Mouse (Mus musculus) monocyte, adult 2 months (primary cell): Measurements from ENCODE around the gene Phlpp1.

ENCODE experiments used
- DNase-seq, 2 experiments: peaks; one replicate each; pipeline ENCODE4 v3.0.0; 2022; ENCODE audit warnings: low spot score in 2 of 2, low read depth in 1 of 2

Phlpp1 gene

GRCm38 (mm10) chr1:106163401-106163800, 8.2 kb upstream of the Phlpp1 start:
- DNase-seq: no peak

DNA sequence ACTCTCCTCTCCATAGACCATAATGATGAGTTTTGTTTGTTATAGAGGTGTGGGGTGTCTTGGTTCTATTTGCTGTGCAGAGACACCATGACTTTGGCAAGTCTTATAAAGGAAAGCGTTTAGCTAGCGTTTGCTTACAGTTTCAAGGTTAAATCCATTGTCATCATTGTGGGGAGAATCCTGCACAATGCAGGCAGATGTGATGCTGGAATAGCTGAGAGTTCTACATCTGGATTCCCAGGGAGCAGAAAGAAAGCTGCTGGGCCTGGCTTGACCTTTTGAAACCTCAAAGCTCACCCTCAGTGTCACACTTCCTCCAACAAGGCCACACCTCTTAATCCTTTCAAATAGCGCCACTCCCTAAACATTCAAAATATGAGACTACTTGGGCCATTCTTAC, 7.4 kb upstream of the Phlpp1 start:
- DNase-seq: no peak

- DNase-seq: no peak
Observed at GRCm38 (mm10) chr1:106168001-106168400, 3.6 kb upstream of the Phlpp1 start.

DNA sequence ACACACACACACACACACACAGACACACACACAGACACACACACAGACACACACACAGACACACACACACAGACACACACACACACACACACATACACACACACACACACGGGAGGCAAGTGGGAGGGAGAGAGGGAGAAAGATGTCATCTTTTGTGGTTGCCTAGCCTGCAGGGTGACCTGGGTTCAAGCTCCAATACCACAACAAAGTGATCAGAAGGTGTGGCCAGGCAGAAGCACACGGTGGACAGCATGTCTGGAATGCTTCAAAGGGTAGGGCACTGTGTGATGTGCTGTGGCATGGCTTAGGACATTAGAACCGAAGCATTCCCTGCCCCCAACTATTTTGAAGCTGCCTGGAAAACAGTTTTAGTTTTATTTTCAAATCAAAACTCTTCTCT, 2.8 kb upstream of the Phlpp1 start:
- DNase-seq: no peak

DNA sequence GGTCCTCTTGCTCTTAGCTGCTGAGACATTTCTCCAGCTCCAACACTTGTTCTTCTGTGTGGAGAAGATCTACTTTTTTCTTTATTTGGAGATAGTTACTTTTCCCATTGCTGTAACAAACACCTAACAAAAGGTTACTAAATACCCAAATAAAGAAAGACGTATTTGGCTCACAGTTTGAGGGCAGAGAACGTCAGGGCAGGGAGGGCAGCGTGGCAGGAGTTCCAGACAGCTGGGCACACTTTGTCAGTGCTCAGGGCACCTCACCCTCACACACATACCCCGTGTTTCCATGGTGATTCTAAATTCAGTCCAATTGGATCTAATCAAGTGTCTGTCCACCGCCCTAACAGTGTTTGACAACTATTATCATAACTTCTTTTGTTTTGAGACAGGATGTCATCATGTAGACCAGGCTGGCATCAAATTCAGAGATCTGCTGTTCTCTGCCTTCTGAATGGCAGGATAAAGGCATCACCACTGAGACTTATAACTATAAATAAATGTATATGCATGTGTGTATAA, 1.7 kb upstream of the Phlpp1 start:
- no peak for DNase-seq

DNA sequence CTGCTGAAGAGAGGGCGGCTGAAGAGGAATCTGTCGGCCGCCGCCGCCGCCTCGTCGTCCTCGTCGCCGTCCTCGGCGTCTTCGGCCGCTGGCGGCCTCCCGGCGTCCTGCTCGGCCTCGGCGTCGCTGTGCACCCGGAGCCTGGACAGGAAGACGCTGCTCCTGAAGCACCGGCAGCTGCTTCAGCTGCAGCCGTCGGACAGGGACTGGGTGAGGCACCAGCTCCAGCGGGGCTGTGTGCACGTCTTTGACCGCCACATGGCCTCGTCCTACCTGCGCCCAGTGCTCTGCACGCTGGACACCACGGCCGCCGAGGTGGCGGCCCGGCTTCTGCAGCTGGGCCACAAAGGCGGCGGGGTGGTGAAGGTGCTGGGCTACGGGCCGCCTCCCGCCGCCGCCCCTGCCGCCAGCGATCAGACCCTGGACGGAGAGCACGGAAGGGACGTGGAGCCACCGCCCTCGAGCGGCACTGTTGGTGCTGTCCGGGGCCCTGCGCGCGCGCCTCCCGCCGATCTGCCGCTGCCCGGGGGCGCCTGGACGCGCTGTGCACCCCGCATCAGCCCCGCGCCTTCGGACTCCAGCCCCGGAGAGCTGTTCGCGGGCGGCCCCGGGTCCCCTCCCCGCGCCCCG, 864 bp downstream of the Phlpp1 start:
- DNase-seq: peak in 1 of 2 experiments; percentile 25

DNA sequence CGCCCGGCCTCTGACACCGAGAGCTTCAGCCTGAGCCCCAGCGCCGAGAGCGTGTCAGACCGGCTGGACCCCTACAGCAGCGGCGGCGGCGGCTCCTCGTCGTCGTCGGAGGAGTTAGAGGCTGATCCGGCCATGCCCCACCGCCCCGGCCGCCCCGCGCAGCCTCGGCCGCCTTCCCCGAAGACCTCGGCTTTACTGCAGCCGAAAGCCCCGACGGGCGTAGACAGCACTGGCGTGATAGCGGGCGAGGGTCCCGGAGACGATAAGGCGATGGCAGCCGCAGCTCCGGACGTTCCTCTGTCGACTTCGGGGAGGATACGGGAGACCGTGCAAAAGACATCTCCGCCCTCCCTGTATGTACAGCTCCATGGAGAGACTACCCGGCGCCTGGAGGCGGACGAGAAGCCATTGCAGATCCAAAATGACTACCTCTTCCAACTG, 1.4 kb downstream of the Phlpp1 start:
- no peak for DNase-seq

GRCm38 (mm10) chr1:106173621-106174156, 2.1 kb downstream of the Phlpp1 start:
- no peak for DNase-seq

- DNase-seq: no peak
Observed at GRCm38 (mm10) chr1:106174598-106174997, 3.0 kb downstream of the Phlpp1 start.

GRCm38 (mm10) chr1:106175360-106175759, 3.8 kb downstream of the Phlpp1 start:
- no peak for DNase-seq

DNA sequence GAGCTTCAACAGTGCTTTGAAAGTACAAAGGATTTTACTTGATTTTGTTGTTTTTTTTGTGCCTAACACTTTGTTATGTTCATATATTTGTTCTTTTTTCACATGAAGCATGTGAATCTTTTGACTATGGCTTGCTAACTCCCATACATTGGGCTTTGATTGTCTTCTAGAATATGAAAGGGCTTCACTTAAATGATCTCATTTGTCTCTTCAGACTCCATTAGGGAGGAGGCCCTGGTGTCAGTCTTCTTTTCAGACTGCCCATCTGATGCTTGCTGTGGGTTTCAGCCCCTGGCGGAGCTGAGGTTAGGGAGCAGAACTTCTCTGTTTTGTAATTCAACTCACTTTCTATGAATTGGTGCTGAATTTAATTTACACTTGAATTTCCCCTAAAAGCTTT, 5.2 kb downstream of the Phlpp1 start:
- no peak for DNase-seq

GRCm38 (mm10) chr1:106177868-106178790, 6.6 kb downstream of the Phlpp1 start:
- no peak for DNase-seq

DNA sequence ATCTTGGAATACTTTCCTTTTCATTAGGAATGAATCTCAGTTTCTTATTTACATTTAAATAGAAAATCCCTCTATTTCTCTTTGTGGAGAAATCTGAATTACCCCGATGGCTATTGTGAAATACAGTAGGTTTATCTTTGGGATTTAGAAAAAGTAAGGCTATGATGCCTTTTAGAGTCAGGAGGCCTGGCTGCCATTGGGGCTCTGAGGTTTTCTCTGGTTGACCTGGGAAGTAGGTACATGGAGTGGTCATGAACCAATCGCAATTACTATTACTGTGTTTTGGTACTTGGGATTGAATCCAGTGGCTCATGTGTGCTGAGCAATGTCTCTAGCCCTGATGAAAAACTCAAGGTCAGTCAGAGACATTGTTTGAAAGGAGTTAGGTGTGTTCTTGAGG, 12.1 kb downstream of the Phlpp1 start:
- no peak for DNase-seq

DNA sequence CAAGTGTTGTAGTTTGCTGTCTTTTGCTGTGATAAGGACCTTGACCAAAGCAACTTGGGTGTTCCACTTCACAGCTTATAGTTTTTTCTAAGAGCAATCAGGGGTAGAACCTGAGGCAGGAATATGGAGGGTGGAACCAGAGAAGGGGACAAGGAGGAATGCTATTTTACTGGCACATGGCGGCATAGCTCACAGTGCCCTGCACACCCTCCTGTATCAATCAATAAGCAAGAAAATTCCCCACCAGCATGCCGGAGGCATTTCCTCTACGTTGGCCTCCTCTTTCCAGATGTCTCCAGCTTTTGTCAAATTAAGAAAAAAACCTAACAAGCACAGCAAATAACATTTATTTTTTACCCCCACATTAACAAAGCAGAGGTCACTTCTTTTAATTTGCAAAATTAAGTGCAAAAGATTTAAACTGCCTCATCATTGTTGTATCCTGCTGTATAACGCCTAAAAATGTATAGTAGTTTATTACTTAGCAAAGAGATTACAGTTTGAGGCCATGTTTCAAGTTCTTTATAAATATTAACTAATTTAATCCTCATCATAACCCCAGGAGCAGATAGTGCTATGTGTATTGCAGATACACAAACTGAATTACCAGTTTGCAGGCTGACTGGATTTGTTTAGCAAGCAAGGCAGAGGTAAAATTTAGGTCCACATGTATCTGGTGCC, 13.4 kb downstream of the Phlpp1 start:
- DNase-seq: no peak

DNA sequence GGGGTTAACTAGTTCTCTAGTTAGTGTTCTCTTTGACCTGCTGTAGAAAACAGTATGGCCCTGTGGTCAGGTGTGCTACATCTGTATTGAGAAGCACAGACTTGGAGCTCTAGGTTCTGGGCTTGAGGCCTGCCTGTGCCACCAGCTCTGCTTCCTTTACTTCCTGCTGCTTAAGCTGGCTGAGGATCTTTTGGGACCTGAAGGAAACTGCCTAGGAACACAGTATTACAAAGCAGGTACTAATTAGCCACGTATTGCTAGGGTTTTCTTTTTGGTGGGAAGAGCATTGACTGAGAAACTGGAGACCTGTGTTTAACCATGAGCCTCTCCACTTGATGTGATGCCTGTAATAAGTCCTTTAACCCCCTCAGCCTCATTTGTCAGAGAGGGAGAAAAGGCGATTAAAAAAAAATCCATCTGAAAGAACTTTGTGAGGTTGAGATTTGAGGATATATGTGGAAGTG, 13.9 kb downstream of the Phlpp1 start:
- DNase-seq: no peak

DNA sequence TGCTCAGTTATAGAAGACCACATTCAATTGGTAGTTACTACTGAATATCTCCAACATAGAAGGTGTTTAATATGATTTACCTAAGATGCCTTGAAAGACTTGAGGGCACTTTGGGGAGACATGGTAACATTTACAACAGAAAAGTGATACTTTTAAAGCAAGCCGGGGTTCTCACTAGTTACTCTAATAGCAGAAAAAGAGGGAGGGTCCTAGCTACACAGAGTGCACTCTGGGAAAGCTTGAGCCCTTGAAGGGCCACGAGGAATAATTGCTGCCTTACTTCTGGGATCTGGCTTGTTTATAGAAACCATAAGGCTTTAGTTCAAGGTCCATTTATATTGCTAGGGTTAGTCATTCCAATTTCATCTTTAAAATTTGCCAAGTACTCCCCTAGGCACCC, 14.5 kb downstream of the Phlpp1 start:
- no peak for DNase-seq

DNA sequence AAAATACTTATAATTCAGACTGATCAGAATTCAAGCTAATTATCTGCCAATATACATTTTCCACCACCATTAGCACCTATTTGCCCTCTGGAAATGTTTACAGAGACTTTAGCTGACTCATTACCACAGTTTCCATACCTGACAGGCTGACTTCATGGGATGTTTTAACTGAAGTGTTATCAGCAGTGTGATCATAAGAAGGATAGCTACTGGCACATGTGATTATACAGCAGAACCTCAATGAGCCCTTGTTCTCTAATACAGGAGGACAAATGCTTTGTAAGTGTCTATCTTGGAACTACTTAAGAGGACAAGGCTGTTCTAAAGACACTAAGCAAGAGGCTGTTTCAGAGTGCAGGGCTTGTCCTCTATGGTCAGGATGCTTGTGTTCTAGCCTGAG, 15.9 kb downstream of the Phlpp1 start:
- DNase-seq: no peak

- no peak for DNase-seq
Observed at GRCm38 (mm10) chr1:106188756-106189155, 17.2 kb downstream of the Phlpp1 start.

GRCm38 (mm10) chr1:106189311-106189710, 17.8 kb downstream of the Phlpp1 start:
- no peak for DNase-seq

- DNase-seq: no peak
Observed at GRCm38 (mm10) chr1:106190695-106191094, 19.1 kb downstream of the Phlpp1 start.

GRCm38 (mm10) chr1:106191885-106192284, 20.3 kb downstream of the Phlpp1 start:
- DNase-seq: no peak
